Mouse (Mus musculus) forebrain, embryonic 10.5 days (tissue): ENCODE data around the gene Neurl1a. TPM values are rescaled to one million over a fixed set of nuclear protein-coding genes. Genes with fewer than 3 reads are reported as not detected.

Experiments used
- microRNA-seq: library from miRNA; unstranded; fragments of <30 nt; microRNA quantifications from one replicate; pipeline ENCODE4, GENCODE M21; 2017
- polyA plus RNA-seq: library from polyadenylated mRNA; unstranded; fragments of >200 nt; fragmentation: Nextera tagmentation; extraction: Ambion mirVana; gene quantifications from 2 replicates; pipeline ENCODE4 v1.2.1, GENCODE M21; 2016

Gene Neurl1a
- polyA plus RNA-seq, 1 experiment from 2014 or later: 4.1 TPM

Small RNA genes within 50 kb of the gene (microRNA-seq; reads per million reads assigned to microRNA genes)
- not detected for gene Mir6995

Other genes with a start within 250 kb of the Neurl1a start
- gene Ina, start 164.1 kb upstream of the Neurl1a start, polyA plus RNA-seq: 9.1 and 15.8 TPM in 2 replicates
- 70.5 and 71.1 TPM in 2 replicates for gene Nt5c2, start 163.7 kb upstream of the Neurl1a start, polyA plus RNA-seq
- gene Pcgf6, start 127.9 kb upstream of the Neurl1a start, polyA plus RNA-seq: 35.6 and 36.7 TPM in 2 replicates
- 7.4 and 7.5 TPM in 2 replicates for gene Taf5, start 111.1 kb upstream of the Neurl1a start, polyA plus RNA-seq
- gene Usmg5, start 88.2 kb upstream of the Neurl1a start, polyA plus RNA-seq: 1,021 and 1,042 TPM in 2 replicates
- 14.5 and 15.0 TPM in 2 replicates for gene Pdcd11, start 88.1 kb upstream of the Neurl1a start, polyA plus RNA-seq
- gene Calhm2, start 40.5 kb upstream of the Neurl1a start, polyA plus RNA-seq: 1.8 and 1.9 TPM in 2 replicates
- gene Calhm1, start 34.6 kb upstream of the Neurl1a start, polyA plus RNA-seq: not detected in 2 replicates
- not detected in 2 replicates for gene Calhm3, start 21.1 kb upstream of the Neurl1a start, polyA plus RNA-seq